Mouse (Mus musculus): ENCODE measurements at regions not wholly inside any gene's neighbourhood (a gene's known extent, or its start where the extent isn't known, plus 50 kb on each side); places are given as distances from the start of the nearest gene placed in this dataset.

GRCm38 (mm10) chr13:47611439-47611838 lies 489.0 kb downstream of the Rnf144b start:
- H3K36me3 ChIP-seq (ENCODE audit: control insufficient read depth, insufficient read depth, low read length, poor library complexity, severe bottlenecking): no peaks in the 10 kb centered on the region
- no peak overlapping the region for H3K27ac ChIP-seq (ENCODE audit: insufficient read depth, low read length)
- no peaks in the 10 kb centered on the region for H3K4me1 ChIP-seq (ENCODE audit: control insufficient read depth, insufficient read depth, low read length)
- no peak overlapping the region for H3K9ac ChIP-seq (ENCODE audit: low read depth, poor library complexity, severe bottlenecking)
- 0 out of 2 replicates have a peak, but pooled peaks cover 2% of the 10 kb centered on the region for H3K9me3 ChIP-seq (replicated peaks; ENCODE audit: control insufficient read depth, insufficient read depth, low read length, poor library complexity, severe bottlenecking)
- no peak overlapping the region for H3K4me3 ChIP-seq (ENCODE audit: low read depth, low read length)
- H3K27me3 ChIP-seq (ENCODE audit: control insufficient read depth, insufficient read depth, low read length, poor library complexity, severe bottlenecking): no peaks in the 10 kb centered on the region; the same call in 1 of the 2 replicates
- no peak for TF ChIP-seq EP300 (IDR thresholded peaks at IDR 0.05; ENCODE audit: insufficient read depth, low read depth, low read length)
- TF ChIP-seq POLR2A (IDR thresholded peaks at IDR 0.05; ENCODE audit: insufficient read depth, low read length): no peak
- no peak for TF ChIP-seq CTCF (IDR thresholded peaks at IDR 0.05; ENCODE audit: low read depth, low read length)

- H3K27ac ChIP-seq (ENCODE audit: insufficient read depth, low read length): no peak overlapping the region
Measured at GRCm38 (mm10) chr13:47636511-47637103, 514.2 kb downstream of the Rnf144b start.

GRCm38 (mm10) chr13:47642341-47642740 lies 519.9 kb downstream of the Rnf144b start:
- no peaks in the 10 kb centered on the region for H3K36me3 ChIP-seq (ENCODE audit: control insufficient read depth, insufficient read depth, low read length, poor library complexity, severe bottlenecking)
- H3K9ac ChIP-seq (ENCODE audit: low read depth, poor library complexity, severe bottlenecking): no peak overlapping the region
- TF ChIP-seq CTCF (IDR thresholded peaks at IDR 0.05; ENCODE audit: low read depth, low read length) (peak; percentile 66), EP300 (IDR thresholded peaks at IDR 0.05; ENCODE audit: insufficient read depth, low read depth, low read length) (no peak)
- H3K4me1 ChIP-seq (ENCODE audit: control insufficient read depth, insufficient read depth, low read length): no peaks in the 10 kb centered on the region
- no peaks in the 10 kb centered on the region for H3K9me3 ChIP-seq (replicated peaks; ENCODE audit: control insufficient read depth, insufficient read depth, low read length, poor library complexity, severe bottlenecking)
- no peak overlapping the region for H3K4me3 ChIP-seq (ENCODE audit: low read depth, low read length)
- peaks cover 1% of the 10 kb centered on the region; the same call in 1 of the 2 replicates for H3K27me3 ChIP-seq (ENCODE audit: control insufficient read depth, insufficient read depth, low read length, poor library complexity, severe bottlenecking)
- H3K27ac ChIP-seq (ENCODE audit: insufficient read depth, low read length): no peak overlapping the region

More at GRCm38 (mm10) chr13:47636511-47637103, 514.2 kb downstream of the Rnf144b start:
- Histone ChIP-seq H3K27me3 (ENCODE audit: control insufficient read depth, insufficient read depth, low read length, poor library complexity, severe bottlenecking) (peaks cover 1% of the 10 kb centered on the region; the same call in 1 of the 2 replicates), H3K4me1 (ENCODE audit: control insufficient read depth, insufficient read depth, low read length) (no peaks in the 10 kb centered on the region), H3K36me3 (ENCODE audit: control insufficient read depth, insufficient read depth, low read length, poor library complexity, severe bottlenecking) (no peaks in the 10 kb centered on the region), H3K9me3 (replicated peaks; ENCODE audit: control insufficient read depth, insufficient read depth, low read length, poor library complexity, severe bottlenecking) (no peaks in the 10 kb centered on the region; the same call in 1 of the 2 replicates), H3K9ac (ENCODE audit: low read depth, poor library complexity, severe bottlenecking) (no peak overlapping the region), H3K4me3 (ENCODE audit: low read depth, low read length) (no peak overlapping the region)
- TF ChIP-seq CTCF (IDR thresholded peaks at IDR 0.05; ENCODE audit: low read depth, low read length) (no peak), EP300 (IDR thresholded peaks at IDR 0.05; ENCODE audit: insufficient read depth, low read depth, low read length) (no peak), POLR2A (IDR thresholded peaks at IDR 0.05; ENCODE audit: insufficient read depth, low read length) (no peak)

GRCm38 (mm10) chr13:47645081-47645480 lies 522.6 kb downstream of the Rnf144b start:
- no peaks in the 10 kb centered on the region for H3K4me1 ChIP-seq (ENCODE audit: control insufficient read depth, insufficient read depth, low read length)
- H3K9ac ChIP-seq (ENCODE audit: low read depth, poor library complexity, severe bottlenecking): no peak overlapping the region
- TF ChIP-seq CTCF (IDR thresholded peaks at IDR 0.05; ENCODE audit: low read depth, low read length) (no peak), POLR2A (IDR thresholded peaks at IDR 0.05; ENCODE audit: insufficient read depth, low read length) (no peak), EP300 (IDR thresholded peaks at IDR 0.05; ENCODE audit: insufficient read depth, low read depth, low read length) (no peak)
- H3K4me3 ChIP-seq (ENCODE audit: low read depth, low read length): no peak overlapping the region
- H3K9me3 ChIP-seq (replicated peaks; ENCODE audit: control insufficient read depth, insufficient read depth, low read length, poor library complexity, severe bottlenecking): no peaks in the 10 kb centered on the region
- no peaks in the 10 kb centered on the region for H3K27me3 ChIP-seq (ENCODE audit: control insufficient read depth, insufficient read depth, low read length, poor library complexity, severe bottlenecking)
- no peak overlapping the region for H3K27ac ChIP-seq (ENCODE audit: insufficient read depth, low read length)
- no peaks in the 10 kb centered on the region for H3K36me3 ChIP-seq (ENCODE audit: control insufficient read depth, insufficient read depth, low read length, poor library complexity, severe bottlenecking)

GRCm38 (mm10) chr13:47647693-47648092 lies 525.2 kb downstream of the Rnf144b start:
- H3K27ac ChIP-seq (ENCODE audit: insufficient read depth, low read length): no peak overlapping the region
- H3K4me1 ChIP-seq (ENCODE audit: control insufficient read depth, insufficient read depth, low read length): no peaks in the 10 kb centered on the region
- H3K36me3 ChIP-seq (ENCODE audit: control insufficient read depth, insufficient read depth, low read length, poor library complexity, severe bottlenecking): no peaks in the 10 kb centered on the region
- H3K4me3 ChIP-seq (ENCODE audit: low read depth, low read length): no peak overlapping the region
- TF ChIP-seq EP300 (IDR thresholded peaks at IDR 0.05; ENCODE audit: insufficient read depth, low read depth, low read length): no peak
- no peak for TF ChIP-seq POLR2A (IDR thresholded peaks at IDR 0.05; ENCODE audit: insufficient read depth, low read length)
- TF ChIP-seq CTCF (IDR thresholded peaks at IDR 0.05; ENCODE audit: low read depth, low read length): no peak
- no peaks in the 10 kb centered on the region for H3K9me3 ChIP-seq (replicated peaks; ENCODE audit: control insufficient read depth, insufficient read depth, low read length, poor library complexity, severe bottlenecking)
- no peaks in the 10 kb centered on the region for H3K27me3 ChIP-seq (ENCODE audit: control insufficient read depth, insufficient read depth, low read length, poor library complexity, severe bottlenecking)
- H3K9ac ChIP-seq (ENCODE audit: low read depth, poor library complexity, severe bottlenecking): no peak overlapping the region

GRCm38 (mm10) chr13:47650093-47650492 lies 527.6 kb downstream of the Rnf144b start:
- no peaks in the 10 kb centered on the region for H3K27me3 ChIP-seq (ENCODE audit: control insufficient read depth, insufficient read depth, low read length, poor library complexity, severe bottlenecking)
- no peaks in the 10 kb centered on the region for H3K4me1 ChIP-seq (ENCODE audit: control insufficient read depth, insufficient read depth, low read length)
- H3K4me3 ChIP-seq (ENCODE audit: low read depth, low read length): no peak overlapping the region
- no peak overlapping the region for H3K27ac ChIP-seq (ENCODE audit: insufficient read depth, low read length)
- H3K36me3 ChIP-seq (ENCODE audit: control insufficient read depth, insufficient read depth, low read length, poor library complexity, severe bottlenecking): no peaks in the 10 kb centered on the region
- no peak overlapping the region for H3K9ac ChIP-seq (ENCODE audit: low read depth, poor library complexity, severe bottlenecking)
- no peaks in the 10 kb centered on the region for H3K9me3 ChIP-seq (replicated peaks; ENCODE audit: control insufficient read depth, insufficient read depth, low read length, poor library complexity, severe bottlenecking)
- no peak for TF ChIP-seq CTCF (IDR thresholded peaks at IDR 0.05; ENCODE audit: low read depth, low read length)
- no peak for TF ChIP-seq POLR2A (IDR thresholded peaks at IDR 0.05; ENCODE audit: insufficient read depth, low read length)
- no peak for TF ChIP-seq EP300 (IDR thresholded peaks at IDR 0.05; ENCODE audit: insufficient read depth, low read depth, low read length)
